Mouse (Mus musculus): ENCODE data around the gene C2cd5. TPM values are rescaled to one million over a fixed set of nuclear protein-coding genes. Genes with fewer than 3 reads are reported as not detected.

C2cd5 gene
- polyA plus RNA-seq, 1 experiment from 2014 or later, result 39.0 TPM

DNA sequence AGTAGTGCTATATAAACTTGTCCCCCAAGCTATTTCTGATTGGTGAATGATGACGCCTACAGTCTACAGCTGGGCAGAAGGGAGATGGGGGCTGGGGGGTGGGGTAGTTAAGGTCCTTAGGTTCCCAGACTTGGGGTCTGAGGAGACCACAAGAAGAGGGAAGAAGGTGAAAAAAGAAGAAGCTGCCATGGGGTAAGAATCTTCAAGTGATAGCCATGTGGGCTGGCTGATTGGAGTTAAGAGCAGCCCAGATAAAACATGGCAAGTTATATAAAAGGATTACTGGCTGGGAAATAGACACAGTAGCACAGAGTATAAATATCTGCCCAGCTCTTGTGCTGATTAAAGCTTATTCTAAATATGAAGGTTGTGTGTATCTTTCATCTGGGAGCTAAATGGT lies 14.0 kb downstream of the C2cd5 start:
- WGBS, result 100% methylated on average over 1 of the region's 1 CpGs
- ATAC-seq, result no peak
- peaks cover 45% of the 10 kb centered on the region for H3K36me3 ChIP-seq (ENCODE audit: control insufficient read depth, insufficient read depth, low read length)
- no peak overlapping the region for H3K27ac ChIP-seq (ENCODE audit: low read depth, low read length)
- no peaks in the 10 kb centered on the region for H3K9me3 ChIP-seq (ENCODE audit: control insufficient read depth, low read length)
- H3K9ac ChIP-seq (ENCODE audit: low read depth, low read length), result no peak overlapping the region
- no peaks in the 10 kb centered on the region for H3K27me3 ChIP-seq (replicated peaks; ENCODE audit: control insufficient read depth, insufficient read depth, low read length)
- H3K4me2 ChIP-seq (ENCODE audit: low read length), result no peak overlapping the region
- no peaks in the 10 kb centered on the region for H3K4me1 ChIP-seq (ENCODE audit: control insufficient read depth, insufficient read depth, low read depth, low read length)
- H3K4me3 ChIP-seq (ENCODE audit: low read length), result no peak overlapping the region

GRCm38 (mm10) chr6:143084314-143085025 lies 15.5 kb downstream of the C2cd5 start:
- 80% methylated on average over 2 of the region's 2 CpGs for WGBS
- ATAC-seq, result no peak
- Histone ChIP-seq H3K4me1 (ENCODE audit: control insufficient read depth, insufficient read depth, low read depth, low read length) (no peaks in the 10 kb centered on the region), H3K27ac (ENCODE audit: low read depth, low read length) (no peak overlapping the region), H3K27me3 (replicated peaks; ENCODE audit: control insufficient read depth, insufficient read depth, low read length) (no peaks in the 10 kb centered on the region), H3K4me3 (ENCODE audit: low read length) (no peak overlapping the region), H3K4me2 (ENCODE audit: low read length) (no peak overlapping the region), H3K9ac (ENCODE audit: low read depth, low read length) (no peak overlapping the region), H3K9me3 (ENCODE audit: control insufficient read depth, low read length) (no peaks in the 10 kb centered on the region), H3K36me3 (ENCODE audit: control insufficient read depth, insufficient read depth, low read length) (peaks cover 40% of the 10 kb centered on the region)

DNA sequence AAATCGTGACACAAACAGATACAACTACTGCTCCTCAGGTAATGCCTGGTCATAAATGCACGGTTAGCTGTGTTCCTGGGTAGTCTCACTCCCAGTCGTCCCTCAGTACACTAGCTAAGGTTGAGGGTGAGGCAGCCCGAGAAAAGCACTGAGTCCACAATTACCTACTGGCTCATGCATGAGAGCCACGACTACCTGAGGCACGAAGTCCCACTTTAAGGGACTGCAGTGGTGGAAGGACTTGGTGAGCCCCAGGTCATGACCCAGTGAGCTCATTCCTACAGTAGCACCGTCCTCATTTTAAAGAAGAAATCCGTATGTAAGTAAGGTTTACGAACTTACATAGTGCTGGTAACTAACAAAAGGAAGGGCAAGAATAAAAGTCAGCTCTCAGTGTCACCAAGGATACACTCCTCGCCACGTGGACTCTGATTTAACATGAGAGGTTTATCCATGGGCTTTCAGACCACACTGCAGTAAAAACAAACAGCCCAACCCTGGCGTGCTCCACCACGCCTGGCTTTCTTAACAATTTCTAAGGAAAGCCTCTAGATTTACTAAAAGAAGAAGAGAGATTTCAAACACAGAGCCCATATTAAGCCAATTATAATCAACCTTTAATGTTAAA lies 18.3 kb downstream of the C2cd5 start:
- no peak overlapping the region for H3K4me2 ChIP-seq (ENCODE audit: low read length)
- H3K4me1 ChIP-seq (ENCODE audit: control insufficient read depth, insufficient read depth, low read depth, low read length), result no peaks in the 10 kb centered on the region
- no peak overlapping the region for H3K4me3 ChIP-seq (ENCODE audit: low read length)
- H3K36me3 ChIP-seq (ENCODE audit: control insufficient read depth, insufficient read depth, low read length), result peaks cover 35% of the 10 kb centered on the region
- no peak for ATAC-seq
- no peak overlapping the region for H3K9ac ChIP-seq (ENCODE audit: low read depth, low read length)
- H3K27me3 ChIP-seq (replicated peaks; ENCODE audit: control insufficient read depth, insufficient read depth, low read length), result no peaks in the 10 kb centered on the region
- 87% methylated on average over 13 of the region's 13 CpGs for WGBS
- H3K9me3 ChIP-seq (ENCODE audit: control insufficient read depth, low read length), result no peaks in the 10 kb centered on the region
- no peak overlapping the region for H3K27ac ChIP-seq (ENCODE audit: low read depth, low read length)

GRCm38 (mm10) chr6:143080774-143081173 lies 19.2 kb downstream of the C2cd5 start:
- Histone ChIP-seq H3K27me3 (replicated peaks; ENCODE audit: control insufficient read depth, insufficient read depth, low read length) (no peaks in the 10 kb centered on the region), H3K9ac (ENCODE audit: low read depth, low read length) (no peak overlapping the region), H3K4me3 (ENCODE audit: low read length) (no peak overlapping the region), H3K27ac (ENCODE audit: low read depth, low read length) (no peak overlapping the region), H3K4me2 (ENCODE audit: low read length) (no peak overlapping the region), H3K4me1 (ENCODE audit: control insufficient read depth, insufficient read depth, low read depth, low read length) (no peaks in the 10 kb centered on the region), H3K9me3 (ENCODE audit: control insufficient read depth, low read length) (no peaks in the 10 kb centered on the region), H3K36me3 (ENCODE audit: control insufficient read depth, insufficient read depth, low read length) (peaks cover 31% of the 10 kb centered on the region)
- no peak for ATAC-seq
- WGBS, result 67% methylated on average over 7 of the region's 7 CpGs

- no peak for ATAC-seq
- H3K27ac ChIP-seq (ENCODE audit: low read depth, low read length), result no peak overlapping the region
- no peaks in the 10 kb centered on the region for H3K4me1 ChIP-seq (ENCODE audit: control insufficient read depth, insufficient read depth, low read depth, low read length)
- no peak overlapping the region for H3K4me2 ChIP-seq (ENCODE audit: low read length)
- no peaks in the 10 kb centered on the region for H3K27me3 ChIP-seq (replicated peaks; ENCODE audit: control insufficient read depth, insufficient read depth, low read length)
- peaks cover 29% of the 10 kb centered on the region for H3K36me3 ChIP-seq (ENCODE audit: control insufficient read depth, insufficient read depth, low read length)
- no peak overlapping the region for H3K9ac ChIP-seq (ENCODE audit: low read depth, low read length)
- WGBS, result 86% methylated on average over 4 of the region's 4 CpGs
- no peak overlapping the region for H3K4me3 ChIP-seq (ENCODE audit: low read length)
- H3K9me3 ChIP-seq (ENCODE audit: control insufficient read depth, low read length), result no peaks in the 10 kb centered on the region
These were observed 20.8 kb downstream of the C2cd5 start for GRCm38 (mm10) chr6:143079126-143079525.

- 89% methylated on average over 10 of the region's 10 CpGs for WGBS
- peaks cover 30% of the 10 kb centered on the region for H3K36me3 ChIP-seq (ENCODE audit: control insufficient read depth, insufficient read depth, low read length)
- H3K9me3 ChIP-seq (ENCODE audit: control insufficient read depth, low read length), result no peaks in the 10 kb centered on the region
These were observed 23.5 kb downstream of the C2cd5 start for GRCm38 (mm10) chr6:143076461-143076860.

GRCm38 (mm10) chr6:143073914-143074313 lies 26.0 kb downstream of the C2cd5 start:
- H3K36me3 ChIP-seq (ENCODE audit: control insufficient read depth, insufficient read depth, low read length), result peaks cover 26% of the 10 kb centered on the region
- H3K4me2 ChIP-seq (ENCODE audit: low read length), result no peak overlapping the region
- 91% methylated on average over 1 of the region's 1 CpGs for WGBS

More at GRCm38 (mm10) chr6:143076461-143076860, 23.5 kb downstream of the C2cd5 start:
- ATAC-seq, result no peak
- Histone ChIP-seq H3K4me2 (ENCODE audit: low read length) (no peak overlapping the region), H3K27ac (ENCODE audit: low read depth, low read length) (no peak overlapping the region), H3K27me3 (replicated peaks; ENCODE audit: control insufficient read depth, insufficient read depth, low read length) (no peaks in the 10 kb centered on the region), H3K4me1 (ENCODE audit: control insufficient read depth, insufficient read depth, low read depth, low read length) (no peaks in the 10 kb centered on the region), H3K9ac (ENCODE audit: low read depth, low read length) (no peak overlapping the region), H3K4me3 (ENCODE audit: low read length) (no peak overlapping the region)

DNA sequence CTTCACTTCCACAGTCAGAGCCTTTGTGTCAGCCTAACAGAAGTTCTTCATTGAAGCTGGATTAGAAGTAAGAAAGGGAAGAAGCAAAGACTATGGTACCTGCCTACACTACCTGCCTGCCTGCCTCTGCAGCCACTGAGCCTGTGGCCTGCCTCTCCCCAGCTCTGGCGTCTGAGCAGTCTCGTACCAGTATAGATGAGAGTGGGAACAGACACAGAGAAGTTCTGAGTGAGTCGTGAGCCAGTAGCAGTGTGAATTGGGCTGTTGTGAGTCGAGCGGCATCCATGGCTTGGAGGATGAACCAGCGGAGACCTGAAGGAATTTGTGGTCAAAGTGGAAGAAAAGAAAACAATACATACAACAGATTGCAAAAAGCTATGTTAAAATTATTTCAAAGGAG lies 26.5 kb downstream of the C2cd5 start:
- H3K4me3 ChIP-seq (ENCODE audit: low read length), result no peak overlapping the region
- 89% methylated on average over 6 of the region's 6 CpGs for WGBS
- no peak overlapping the region for H3K9ac ChIP-seq (ENCODE audit: low read depth, low read length)
- no peaks in the 10 kb centered on the region for H3K4me1 ChIP-seq (ENCODE audit: control insufficient read depth, insufficient read depth, low read depth, low read length)
- H3K9me3 ChIP-seq (ENCODE audit: control insufficient read depth, low read length), result no peaks in the 10 kb centered on the region
- H3K27ac ChIP-seq (ENCODE audit: low read depth, low read length), result no peak overlapping the region
- no peak overlapping the region for H3K4me2 ChIP-seq (ENCODE audit: low read length)
- H3K27me3 ChIP-seq (replicated peaks; ENCODE audit: control insufficient read depth, insufficient read depth, low read length), result no peaks in the 10 kb centered on the region
- ATAC-seq, result no peak
- peaks cover 22% of the 10 kb centered on the region for H3K36me3 ChIP-seq (ENCODE audit: control insufficient read depth, insufficient read depth, low read length)

More at GRCm38 (mm10) chr6:143073914-143074313, 26.0 kb downstream of the C2cd5 start:
- ATAC-seq, result no peak
- H3K27me3 ChIP-seq (replicated peaks; ENCODE audit: control insufficient read depth, insufficient read depth, low read length), result no peaks in the 10 kb centered on the region
- no peaks in the 10 kb centered on the region for H3K9me3 ChIP-seq (ENCODE audit: control insufficient read depth, low read length)
- no peak overlapping the region for H3K4me3 ChIP-seq (ENCODE audit: low read length)
- H3K27ac ChIP-seq (ENCODE audit: low read depth, low read length), result no peak overlapping the region
- no peaks in the 10 kb centered on the region for H3K4me1 ChIP-seq (ENCODE audit: control insufficient read depth, insufficient read depth, low read depth, low read length)
- no peak overlapping the region for H3K9ac ChIP-seq (ENCODE audit: low read depth, low read length)

DNA sequence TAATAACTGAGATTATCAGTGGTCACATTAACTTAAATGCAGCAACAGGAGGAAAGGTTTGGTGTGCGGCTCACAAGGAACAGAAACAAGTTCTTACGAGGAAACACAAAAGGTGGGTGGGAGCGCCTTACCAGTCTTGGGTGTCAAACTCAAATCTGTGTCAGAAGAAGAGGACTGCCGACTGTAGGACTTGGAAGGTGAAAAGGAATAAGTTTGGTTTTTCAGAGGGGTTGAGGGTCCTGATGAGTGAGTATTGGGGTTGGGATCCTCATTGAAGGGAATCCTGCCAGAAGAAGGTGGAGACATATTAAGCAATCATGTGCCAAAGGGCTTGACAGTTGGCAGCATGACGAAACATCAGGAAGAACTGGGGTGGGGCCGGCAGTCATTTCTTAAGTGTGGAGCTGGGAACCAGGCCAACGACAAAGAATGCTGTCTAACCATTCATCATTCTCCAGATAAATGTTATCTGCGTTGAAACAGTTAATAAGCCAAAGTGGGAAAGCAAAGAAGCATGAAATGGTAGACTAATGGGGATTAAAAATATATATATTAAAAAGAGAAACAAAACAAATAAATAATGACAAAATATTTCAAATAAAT lies 27.4 kb downstream of the C2cd5 start:
- 67% methylated on average over 8 of the region's 8 CpGs for WGBS
- ATAC-seq, result no peak

More for the DNA sequence above, 27.4 kb downstream of the C2cd5 start:
- no peak overlapping the region for H3K9ac ChIP-seq (ENCODE audit: low read depth, low read length)
- H3K27me3 ChIP-seq (replicated peaks; ENCODE audit: control insufficient read depth, insufficient read depth, low read length), result no peaks in the 10 kb centered on the region
- peaks cover 16% of the 10 kb centered on the region; the same call in 1 of the 2 replicates for H3K36me3 ChIP-seq (ENCODE audit: control insufficient read depth, insufficient read depth, low read length)
- no peaks in the 10 kb centered on the region for H3K9me3 ChIP-seq (ENCODE audit: control insufficient read depth, low read length)
- no peak overlapping the region for H3K4me3 ChIP-seq (ENCODE audit: low read length)
- no peaks in the 10 kb centered on the region for H3K4me1 ChIP-seq (ENCODE audit: control insufficient read depth, insufficient read depth, low read depth, low read length)
- no peak overlapping the region for H3K27ac ChIP-seq (ENCODE audit: low read depth, low read length)
- no peak overlapping the region for H3K4me2 ChIP-seq (ENCODE audit: low read length)
